Mouse (Mus musculus) cortical plate, adult 2 months (tissue): Measurements from ENCODE around the gene Lingo1.

Source experiments
- CTCF ChIP-seq: fragments of 200-500 bp; IDR thresholded peaks from 2 replicates; pipeline ENCODE4 v1.5.1; 2011; ENCODE audit warnings: mild to moderate bottlenecking, control low read depth, low read length; ENCODE audit not compliant: insufficient read depth; ENCODE audit errors: extremely low read depth
- POLR2A ChIP-seq: fragments of 200-500 bp; IDR thresholded peaks from 2 replicates; pipeline ENCODE4 v1.6.1; 2011; ENCODE audit warnings: mild to moderate bottlenecking, low read length, control low read depth; ENCODE audit not compliant: insufficient read depth; ENCODE audit errors: extremely low read depth

- TF ChIP-seq CTCF (no peak), POLR2A (no peak)
These were observed 190.1 kb downstream of the Lingo1 start for GRCm38 (mm10) chr9:56606082-56606740.
